Mouse (Mus musculus) neural tube, embryonic 14.5 days (tissue): ENCODE data around the gene Unc80. TPM values are rescaled to one million over a fixed set of nuclear protein-coding genes. Genes with fewer than 3 reads are reported as not detected.
A peak's percentile ranks its signal among the peaks of the same experiment; 100 is the strongest.
"Not testable (repeated sequence)": the region's sequence is repeated elsewhere in the genome, so short reads cannot be mapped to it uniquely, and the experiment has no call there.

Experiments used
- ATAC-seq: fragments of 200-750 bp; cut with Nextera tagmentation; 2 replicates; pipeline ENCODE4 v1.8.0; 2017; ENCODE audit warnings: low read depth, mild to moderate bottlenecking, moderate TSS enrichment, moderate library complexity
- H3K27ac ChIP-seq: fragments of 300-500 bp; sonication (generic); 2 replicates; pipeline ENCODE4 v1.5.1; 2014; ENCODE audit warnings: low read depth, mild to moderate bottlenecking, control low read depth, low read length, moderate library complexity, mixed read lengths
- H3K27me3 ChIP-seq: fragments of 300-500 bp; sonication (generic); 2 replicates; pipeline ENCODE4 v1.6.1; 2014; ENCODE audit warnings: low read length; ENCODE audit not compliant: control insufficient read depth, insufficient read depth
- H3K36me3 ChIP-seq: fragments of 300-500 bp; sonication (generic); 2 replicates; pipeline ENCODE4 v1.6.1; 2014; ENCODE audit warnings: low read length, mixed read lengths; ENCODE audit not compliant: control insufficient read depth, insufficient read depth
- H3K4me1 ChIP-seq: fragments of 300-500 bp; sonication (generic); 2 replicates; pipeline ENCODE4 v1.6.1; 2014; ENCODE audit warnings: low read length; ENCODE audit not compliant: control insufficient read depth, insufficient read depth
- H3K4me2 ChIP-seq: fragments of 300-500 bp; sonication (generic); 2 replicates; pipeline ENCODE4 v1.6.1; 2014; ENCODE audit warnings: mild to moderate bottlenecking, low read depth, low read length, control low read depth
- H3K4me3 ChIP-seq: fragments of 300-500 bp; sonication (generic); 2 replicates; pipeline ENCODE4 v1.5.1; 2014; ENCODE audit warnings: low read depth, low read length, control low read depth, mixed read lengths
- H3K9ac ChIP-seq: fragments of 300-500 bp; sonication (generic); replicated peaks from 2 replicates; pipeline ENCODE4 v1.6.1; 2014; ENCODE audit warnings: low read depth, mild to moderate bottlenecking, control low read depth, low read length, mixed read lengths
- H3K9me3 ChIP-seq: fragments of 300-500 bp; sonication (generic); 2 replicates; pipeline ENCODE4 v1.6.1; 2016; ENCODE audit warnings: low read length; ENCODE audit not compliant: control insufficient read depth
- WGBS: fragments of 180-500 bp; shearing (Covaris S2); extraction: QIAGEN DNeasy Blood & Tissue Kit; methylation state at CpG from one replicate; pipeline ENCODE4 v1.1.7; 2014; 5-methylcytosine and 5-hydroxymethylcytosine counted together
- polyA plus RNA-seq: library from polyadenylated mRNA; unstranded; fragments of >200 nt; fragmentation: Nextera tagmentation; extraction: Ambion mirVana; gene quantifications from 2 replicates; pipeline ENCODE4 v1.2.1, GENCODE M21; 2014

The Unc80 gene
- polyA plus RNA-seq, 1 experiment from 2014 or later, result 21.3 TPM

- WGBS, result 66% methylated on average over 8 of the region's 8 CpGs
- Histone ChIP-seq H3K9me3 (no peaks in the 10 kb centered on the region), H3K4me2 (no peak overlapping the region), H3K9ac (no peak overlapping the region), H3K4me3 (no peak overlapping the region), H3K27ac (no peak overlapping the region), H3K4me1 (no peaks in the 10 kb centered on the region), H3K27me3 (no peaks in the 10 kb centered on the region), H3K36me3 (no peaks in the 10 kb centered on the region)
- ATAC-seq, result peak; percentile 77; the same call in 1 of the 2 replicates
Measured at GRCm38 (mm10) chr1:66692780-66693392, 224.7 kb downstream of the Unc80 start.

- no peak overlapping the region for H3K4me2 ChIP-seq
- no peaks in the 10 kb centered on the region for H3K9me3 ChIP-seq
- no peak overlapping the region for H3K9ac ChIP-seq
- H3K4me3 ChIP-seq, result no peak overlapping the region
- no peaks in the 10 kb centered on the region for H3K36me3 ChIP-seq
- H3K27ac ChIP-seq, result no peak overlapping the region
- 91% methylated on average over 5 of the region's 5 CpGs for WGBS
- ATAC-seq, result no peak
- no peaks in the 10 kb centered on the region for H3K4me1 ChIP-seq
- H3K27me3 ChIP-seq, result no peaks in the 10 kb centered on the region
Measured at GRCm38 (mm10) chr1:66694266-66694665, 226.1 kb downstream of the Unc80 start.

GRCm38 (mm10) chr1:66695296-66695695, 227.1 kb downstream of the Unc80 start:
- Histone ChIP-seq H3K9me3 (no peaks in the 10 kb centered on the region), H3K4me1 (no peaks in the 10 kb centered on the region), H3K9ac (no peak overlapping the region), H3K27me3 (no peaks in the 10 kb centered on the region), H3K36me3 (no peaks in the 10 kb centered on the region), H3K4me2 (no peak overlapping the region), H3K27ac (no peak overlapping the region), H3K4me3 (no peak overlapping the region)
- 78% methylated on average over 7 of the region's 7 CpGs for WGBS
- ATAC-seq, result no peak

- WGBS, result 83% methylated on average over 10 of the region's 10 CpGs
- not testable (repeated sequence) for H3K27ac ChIP-seq, H3K4me2 ChIP-seq, ATAC-seq, H3K27me3 ChIP-seq, H3K36me3 ChIP-seq, H3K4me3 ChIP-seq, H3K9me3 ChIP-seq, H3K9ac ChIP-seq
- H3K4me1 ChIP-seq, result peaks cover 17% of the 10 kb centered on the region; the same call in 1 of the 2 replicates
Measured at GRCm38 (mm10) chr1:66699630-66700029, 231.5 kb downstream of the Unc80 start.

GRCm38 (mm10) chr1:66700149-66700692, 232.1 kb downstream of the Unc80 start:
- Histone ChIP-seq H3K27me3 (no peaks in the 10 kb centered on the region), H3K9ac (no peak overlapping the region; the same call in 1 of the 2 replicates), H3K4me3 (peak overlapping the region; percentile 86), H3K9me3 (no peaks in the 10 kb centered on the region), H3K4me2 (peak overlapping the region; percentile 69), H3K4me1 (peaks cover 17% of the 10 kb centered on the region; the same call in 1 of the 2 replicates), H3K27ac (no peak overlapping the region; the same call in 1 of the 2 replicates), H3K36me3 (no peaks in the 10 kb centered on the region)
- 44% methylated on average over 5 of the region's 5 CpGs for WGBS
- peak; percentile 56 for ATAC-seq

- Histone ChIP-seq H3K9ac (peak within 1 kb of the TSS; percentile 75), H3K9me3 (no peaks in the 10 kb centered on the region), H3K4me3 (peak within 1 kb of the TSS; percentile 86), H3K36me3 (no peaks in the 10 kb centered on the region), H3K27ac (peak within 1 kb of the TSS; percentile 67), H3K4me2 (peak within 1 kb of the TSS; percentile 69), H3K27me3 (no peaks in the 10 kb centered on the region), H3K4me1 (peaks cover 17% of the 10 kb centered on the region; the same call in 1 of the 2 replicates)
- ATAC-seq, result peak; percentile 99
- under 1% methylated on average over 70 of the region's 73 CpGs for WGBS
Measured at GRCm38 (mm10) chr1:66700693-66701575, 232.8 kb downstream of the Unc80 start, which contains the start of gene Rpe. Rpe (plus strand) TSS chr1:66700831.

GRCm38 (mm10) chr1:66701576-66701940, 233.4 kb downstream of the Unc80 start:
- WGBS, result 36% methylated on average over 2 of the region's 2 CpGs
- peak overlapping the region; percentile 75 for H3K9ac ChIP-seq
- peak overlapping the region; percentile 86 for H3K4me3 ChIP-seq
- H3K4me1 ChIP-seq, result peaks cover 17% of the 10 kb centered on the region; the same call in 1 of the 2 replicates
- no peaks in the 10 kb centered on the region for H3K9me3 ChIP-seq
- H3K27me3 ChIP-seq, result no peaks in the 10 kb centered on the region
- H3K4me2 ChIP-seq, result peak overlapping the region; percentile 69
- ATAC-seq, result no peak
- H3K36me3 ChIP-seq, result no peaks in the 10 kb centered on the region
- no peak overlapping the region for H3K27ac ChIP-seq

GRCm38 (mm10) chr1:66702623-66703345, 234.6 kb downstream of the Unc80 start:
- ATAC-seq, result no peak
- Histone ChIP-seq H3K4me1 (peaks cover 17% of the 10 kb centered on the region; the same call in 1 of the 2 replicates), H3K27ac (no peak overlapping the region), H3K27me3 (no peaks in the 10 kb centered on the region), H3K9me3 (no peaks in the 10 kb centered on the region), H3K9ac (no peak overlapping the region), H3K4me3 (no peak overlapping the region), H3K4me2 (no peak overlapping the region), H3K36me3 (0 out of 2 replicates have a peak, but pooled peaks cover 4% of the 10 kb centered on the region)
- 91% methylated on average over 4 of the region's 4 CpGs for WGBS
